Mouse (Mus musculus): ENCODE results near the gene Ntm.

- no peak for TF ChIP-seq POLR2A (IDR thresholded peaks at IDR 0.05; ENCODE audit: control insufficient read depth, low read depth, low read length)
- TF ChIP-seq CTCF (IDR thresholded peaks at IDR 0.05; ENCODE audit: control insufficient read depth, insufficient read depth, insufficient replicate concordance, low read depth, low read length), result no peak
Measured at GRCm38 (mm10) chr9:29691186-29691855, 271.6 kb downstream of the Ntm start.
